8 mouse cellular contexts compared by ENCODE assay signal in genomic region chr11:51637971-51638414, GRCm38 (mm10). TPM values are rescaled to one million over a fixed set of nuclear protein-coding genes. Genes with fewer than 3 reads are reported as not detected.
A peak's percentile ranks its signal among the peaks of the same experiment; 100 is the strongest.
DNase-seq lines count a peak whose midpoint lies in the region; ATAC-seq and TF ChIP-seq lines count a peak whose summit lies in the region.

No protein-coding gene starts in this region.

- DNase-seq in CD8-positive naive resting alpha-beta T cell, adult 2 months (ENCODE audit: low read depth in 2 of 2, low spot score in 2 of 2), result peak; percentile 51 to 56
- peak; percentile 69 for DNase-seq in Muller cell, postnatal 12 days (ENCODE audit: inconsistent ontology term)
- peak; percentile 48 for DNase-seq in lung, postnatal 14 days
- peak; percentile 58 to 85 for DNase-seq in spleen, postnatal 4 days (ENCODE audit: low spot score in 2 of 2)
- DNase-seq in urinary bladder, adult 18-20 months (ENCODE audit: low spot score in 2 of 2), result no peak
- no peak for DNase-seq in right cerebral cortex, postnatal 36 days (ENCODE audit: low spot score in 2 of 2)

- peaks cover 25% of the 10 kb centered on the region for H3K4me1 ChIP-seq in forebrain, embryonic 16.5 days (replicated peaks; ENCODE audit: control insufficient read depth, insufficient read depth, low read length)
- 0 out of 2 replicates have a peak, but pooled peaks cover 3% of the 10 kb centered on the region for H3K4me1 ChIP-seq in intestine, postnatal 0 days (replicated peaks; ENCODE audit: control insufficient read depth, insufficient read depth, low read length)

- H3K9me3 ChIP-seq in forebrain, embryonic 16.5 days (ENCODE audit: control insufficient read depth, low read length), result no peaks in the 10 kb centered on the region
- H3K9me3 ChIP-seq in intestine, postnatal 0 days (ENCODE audit: control insufficient read depth), result no peaks in the 10 kb centered on the region

- H3K4me3 ChIP-seq in forebrain, embryonic 16.5 days (replicated peaks; ENCODE audit: low read length), result no peak overlapping the region
- H3K4me3 ChIP-seq in intestine, postnatal 0 days (ENCODE audit: low read depth, low read length), result no peak overlapping the region; the same call in 1 of the 2 replicates

- H3K4me2 ChIP-seq in forebrain, embryonic 16.5 days (ENCODE audit: low read length), result peak overlapping the region; percentile 26
- H3K4me2 ChIP-seq in intestine, postnatal 0 days (replicated peaks; ENCODE audit: low read depth), result peak overlapping the region; percentile 52

- no peak for TF ChIP-seq CTCF in intestine, postnatal 0 days (IDR thresholded peaks at IDR 0.05; ENCODE audit: low read depth)

- H3K36me3 ChIP-seq in forebrain, embryonic 16.5 days (ENCODE audit: control insufficient read depth, insufficient read depth), result 0 out of 2 replicates have a peak, but pooled peaks cover 2% of the 10 kb centered on the region
- no peaks in the 10 kb centered on the region; the same call in 1 of the 2 replicates for H3K36me3 ChIP-seq in intestine, postnatal 0 days (ENCODE audit: control insufficient read depth, insufficient read depth)

- 0 out of 2 replicates have a peak overlapping the region, but pooled peaks have one; percentile 22 for H3K9ac ChIP-seq in forebrain, embryonic 16.5 days (replicated peaks; ENCODE audit: low read depth, low read length)
- 0 out of 2 replicates have a peak overlapping the region, but pooled peaks have one; percentile 17 for H3K9ac ChIP-seq in intestine, postnatal 0 days (ENCODE audit: low read depth, low read length)

- 2% methylated on average over 17 of the region's 17 CpGs for WGBS in forebrain, embryonic 16.5 days
- 15% methylated on average over 17 of the region's 17 CpGs for WGBS in intestine, postnatal 0 days

- 0 out of 2 replicates have a peak, but pooled peaks cover 3% of the 10 kb centered on the region for H3K27me3 ChIP-seq in forebrain, embryonic 16.5 days (replicated peaks; ENCODE audit: control insufficient read depth, insufficient read depth, low read length)
- no peaks in the 10 kb centered on the region for H3K27me3 ChIP-seq in intestine, postnatal 0 days (replicated peaks; ENCODE audit: control insufficient read depth, insufficient read depth, low read length)

- ATAC-seq in forebrain, embryonic 16.5 days, result no peak
- no peak for ATAC-seq in intestine, postnatal 0 days

- no peak overlapping the region for H3K27ac ChIP-seq in forebrain, embryonic 16.5 days (ENCODE audit: low read length)
- peak overlapping the region; percentile 41 for H3K27ac ChIP-seq in intestine, postnatal 0 days (ENCODE audit: low read depth, low read length)

RNA-seq across cellular contexts. Expression of gene Rmnd5b, which starts 2.3 kb away (rescaled TPM):
- 80.9 and 85.6 TPM in 2 replicates for polyA plus RNA-seq in forebrain, embryonic 16.5 days (2015; fragmentation: Nextera tagmentation; extraction: Ambion mirVana)
- polyA plus RNA-seq in intestine, postnatal 0 days (2015; fragmentation: Nextera tagmentation; extraction: Ambion mirVana), result 32.4 and 34.2 TPM in 2 replicates

RNA-seq across cellular contexts. Expression of gene N4bp3, which starts 12.6 kb away (rescaled TPM):
- polyA plus RNA-seq in forebrain, embryonic 16.5 days (2015; fragmentation: Nextera tagmentation; extraction: Ambion mirVana), result 10.2 and 12.9 TPM in 2 replicates
- 8.5 and 8.8 TPM in 2 replicates for polyA plus RNA-seq in intestine, postnatal 0 days (2015; fragmentation: Nextera tagmentation; extraction: Ambion mirVana)

RNA-seq across cellular contexts. Expression of gene D930048N14Rik, which starts 12.8 kb away (rescaled TPM):
- polyA plus RNA-seq in forebrain, embryonic 16.5 days (2015; fragmentation: Nextera tagmentation; extraction: Ambion mirVana), result 0.58 and 0.70 TPM in 2 replicates
- 1.1 and 1.3 TPM in 2 replicates for polyA plus RNA-seq in intestine, postnatal 0 days (2015; fragmentation: Nextera tagmentation; extraction: Ambion mirVana)

RNA-seq across cellular contexts. Expression of gene Nhp2, which starts 18.5 kb away (rescaled TPM):
- 94.1 and 97.9 TPM in 2 replicates for polyA plus RNA-seq in forebrain, embryonic 16.5 days (2015; fragmentation: Nextera tagmentation; extraction: Ambion mirVana)
- polyA plus RNA-seq in intestine, postnatal 0 days (2015; fragmentation: Nextera tagmentation; extraction: Ambion mirVana), result 98.2 and 101 TPM in 2 replicates

RNA-seq across cellular contexts. Expression of gene Hnrnpab, which starts 31.3 kb away (rescaled TPM):
- 441 and 518 TPM in 2 replicates for polyA plus RNA-seq in forebrain, embryonic 16.5 days (2015; fragmentation: Nextera tagmentation; extraction: Ambion mirVana)
- polyA plus RNA-seq in intestine, postnatal 0 days (2015; fragmentation: Nextera tagmentation; extraction: Ambion mirVana), result 181 and 191 TPM in 2 replicates

Comparison
In these comparisons a context has a peak if more than half of its experiments do, and no peak if none do; other contexts are left out.
1. DNase-seq: peak in CD8-positive naive resting alpha-beta T cell, adult 2 months (2 of 2), Muller cell, postnatal 12 days (single experiment), lung, postnatal 14 days (single experiment) and spleen, postnatal 4 days (2 of 2); none in urinary bladder, adult 18-20 months (0 of 2) and right cerebral cortex, postnatal 36 days (0 of 2).